Mouse (Mus musculus) testis, adult 2 months (tissue): ENCODE results near the gene Prdm1.

Source experiments
- CTCF ChIP-seq: fragments of 200-500 bp; IDR thresholded peaks from 2 replicates; pipeline ENCODE4 v1.5.1; 2012; ENCODE audit warnings: low read depth, mild to moderate bottlenecking, inconsistent platforms, low read length, moderate library complexity; ENCODE audit not compliant: control insufficient read depth, insufficient read depth, insufficient replicate concordance
- POLR2A ChIP-seq: fragments of 200-500 bp; IDR thresholded peaks from 2 replicates; pipeline ENCODE4 v1.6.1; 2012; ENCODE audit warnings: low read depth, mild to moderate bottlenecking, inconsistent platforms, low read length, moderate library complexity; ENCODE audit not compliant: control insufficient read depth

DNA sequence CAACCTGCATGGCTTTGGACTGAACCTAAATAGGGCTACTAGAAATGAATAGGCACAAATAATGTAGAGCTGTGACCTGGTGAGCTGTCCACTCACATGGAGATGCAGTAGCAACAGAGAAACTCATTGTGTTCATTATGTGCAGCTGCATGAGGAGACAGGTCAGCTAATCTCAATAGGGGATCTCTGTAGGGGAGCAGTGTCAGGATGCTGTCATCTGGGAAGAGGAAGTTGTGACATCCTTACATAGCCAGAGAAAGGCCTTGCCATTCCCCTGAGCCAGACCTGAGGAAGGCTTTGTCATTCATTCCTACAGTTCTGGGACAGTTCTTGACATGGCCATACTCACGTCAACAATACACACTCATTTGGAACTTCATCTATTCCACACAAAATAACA lies 25.3 kb upstream of the Prdm1 start:
- no peak for TF ChIP-seq POLR2A
- no peak for TF ChIP-seq CTCF
